Comparison of ENCODE assay signal across 8 mouse cellular contexts in the genomic region with DNA sequence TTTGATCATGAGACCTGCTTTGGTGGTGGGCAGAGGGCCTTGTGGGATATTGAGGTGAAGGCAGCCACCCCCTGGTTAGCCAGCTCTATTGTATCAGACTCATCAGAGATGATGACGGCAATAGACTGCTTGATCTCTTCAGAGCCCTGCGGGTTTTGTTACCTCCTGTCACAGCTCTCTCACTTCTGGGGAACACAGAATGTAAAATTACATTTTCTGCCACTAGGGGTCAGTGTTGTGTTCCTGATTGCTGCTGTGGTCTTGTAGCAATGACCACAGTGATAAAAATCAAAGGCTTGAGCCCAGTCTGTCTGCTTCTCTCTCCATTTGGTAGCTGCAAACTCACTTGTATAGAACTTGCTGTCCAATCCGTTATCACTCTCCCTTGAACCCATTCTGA.
DNase-seq lines count a peak whose midpoint lies in the region; TF ChIP-seq lines count a peak whose summit lies in the region.

No protein-coding gene starts in this region.

- TF ChIP-seq POLR2A in spleen, adult 2 months (IDR thresholded peaks at IDR 0.05; ENCODE audit: low read depth, low read length): no peak

- no peak overlapping the region for H3K27ac ChIP-seq in spleen, adult 2 months (ENCODE audit: insufficient read depth, low read length)

- H3K4me3 ChIP-seq in spleen, adult 2 months (ENCODE audit: extremely low read depth, insufficient read depth, insufficient read length): no peak overlapping the region

- 5% methylated on average over 3 of the region's 3 CpGs for WGBS in spleen, adult 2 months

- no peaks in the 10 kb centered on the region for H3K36me3 ChIP-seq in spleen, adult 2 months (ENCODE audit: control insufficient read depth, insufficient read depth, low read length)

- DNase-seq in spleen, adult 2 months (ENCODE audit: low read depth in 1 of 2, low spot score in 2 of 2): no peak
- no peak for DNase-seq in spleen, postnatal 36 days (ENCODE audit: low spot score in 2 of 2)
- peak; percentile 86 for DNase-seq in brain, adult 2 months (ENCODE audit: low read depth, low spot score)
- peak; percentile 57 for DNase-seq in fibroblast of lung, adult 2 months (ENCODE audit: low read depth)
- DNase-seq in hindlimb bud, embryonic 11.5 days (ENCODE audit: extremely low spot score, low read depth, low spot score): peak; percentile 86
- DNase-seq in left cerebral cortex, adult 9 months (ENCODE audit: low spot score in 2 of 2): peak; percentile 26 to 81
- peak; percentile 34 for DNase-seq in naive thymus-derived CD4-positive, alpha-beta T cell, adult 2 months (ENCODE audit: low read depth)
- no peak for DNase-seq in spleen, adult 12 weeks (ENCODE audit: low spot score)

- no peaks in the 10 kb centered on the region for H3K4me1 ChIP-seq in spleen, adult 2 months (ENCODE audit: control insufficient read depth, insufficient read depth, insufficient read length)

- H3K27me3 ChIP-seq in spleen, adult 2 months (ENCODE audit: control insufficient read depth, insufficient read depth, low read length): no peaks in the 10 kb centered on the region

- peak; percentile 13; the same call in 1 of the 2 replicates for TF ChIP-seq CTCF in spleen, adult 2 months (IDR thresholded peaks at IDR 0.05; ENCODE audit: extremely low read depth, insufficient read depth, insufficient read length, insufficient replicate concordance)

Comparison
In these comparisons a context has a peak if more than half of its experiments do, and no peak if none do; other contexts are left out.
1. DNase-seq: peak in brain, adult 2 months (single experiment), fibroblast of lung, adult 2 months (single experiment), hindlimb bud, embryonic 11.5 days (single experiment), left cerebral cortex, adult 9 months (2 of 2) and naive thymus-derived CD4-positive, alpha-beta T cell, adult 2 months (single experiment); none in spleen, adult 2 months (0 of 2), spleen, postnatal 36 days (0 of 2) and spleen, adult 12 weeks (single experiment).